Mouse (Mus musculus) embryonic fibroblast, embryonic 13.5 days (primary cell): ENCODE data around the gene Miga2.

Source experiments
- CTCF ChIP-seq: IDR thresholded peaks from 2 replicates; pipeline ENCODE4 v1.5.1; 2011; ENCODE audit warnings: mild to moderate bottlenecking, control low read depth, low read length, moderate library complexity, borderline replicate concordance; ENCODE audit not compliant: insufficient read depth
- POLR2A ChIP-seq: IDR thresholded peaks from 2 replicates; pipeline ENCODE4 v1.6.1; 2011; ENCODE audit warnings: low read depth, mild to moderate bottlenecking, control low read depth, low read length, moderate library complexity

GRCm38 (mm10) chr2:30385591-30385990 is 21.6 kb downstream of the Miga2 start:
- TF ChIP-seq POLR2A (no peak), CTCF (no peak)
